In genomic region chr6:52952526-52952900, GRCm38 (mm10) we compare ENCODE assay signal across 15 mouse cellular contexts.
DNase-seq lines count a peak whose midpoint lies in the region; ATAC-seq lines count a peak whose summit lies in the region.
"Had no signal": no experiment of that assay in that cellular context is flagged by ENCODE, and none has a peak within 500 bp of the region (broad histone marks: within the 10 kb centered on the region; RNA-seq: fewer than 3 reads in every experiment).

No protein-coding gene starts in this region.

- no peak overlapping the region for H3K4me3 ChIP-seq in hindbrain, embryonic 10.5 days
- H3K4me3 ChIP-seq in hindbrain, embryonic 14.5 days (replicated peaks; ENCODE audit: low read length) = no peak overlapping the region
- H3K4me3 ChIP-seq in neural tube, embryonic 14.5 days (ENCODE audit: low read depth, low read length) = no peak overlapping the region
- H3K4me3 ChIP-seq: liver, embryonic 12.5 days; lung, embryonic 15.5 days had no signal

- peaks cover 21% of the 10 kb centered on the region for H3K4me1 ChIP-seq in hindbrain, embryonic 10.5 days (replicated peaks)
- peaks cover 4% of the 10 kb centered on the region for H3K4me1 ChIP-seq in hindbrain, embryonic 14.5 days (replicated peaks; ENCODE audit: control insufficient read depth, insufficient read depth, low read length)
- H3K4me1 ChIP-seq in neural tube, embryonic 14.5 days (ENCODE audit: control insufficient read depth, insufficient read depth, low read length) = no peaks in the 10 kb centered on the region
- H3K4me1 ChIP-seq: liver, embryonic 12.5 days had no signal

- no peak overlapping the region for H3K9ac ChIP-seq in hindbrain, embryonic 14.5 days
- H3K9ac ChIP-seq in neural tube, embryonic 14.5 days (replicated peaks; ENCODE audit: low read depth, low read length) = no peak overlapping the region
- H3K9ac ChIP-seq: liver, embryonic 12.5 days; lung, embryonic 15.5 days had no signal

- no peaks in the 10 kb centered on the region for H3K9me3 ChIP-seq in hindbrain, embryonic 10.5 days
- H3K9me3 ChIP-seq in hindbrain, embryonic 14.5 days (ENCODE audit: control insufficient read depth, low read length) = no peaks in the 10 kb centered on the region
- no peaks in the 10 kb centered on the region for H3K9me3 ChIP-seq in neural tube, embryonic 14.5 days (ENCODE audit: control insufficient read depth, low read length)
- H3K9me3 ChIP-seq: liver, embryonic 12.5 days; lung, embryonic 15.5 days had no signal

- no peaks in the 10 kb centered on the region for H3K36me3 ChIP-seq in hindbrain, embryonic 10.5 days
- H3K36me3 ChIP-seq in hindbrain, embryonic 14.5 days (replicated peaks; ENCODE audit: control insufficient read depth, insufficient read depth) = no peaks in the 10 kb centered on the region
- no peaks in the 10 kb centered on the region for H3K36me3 ChIP-seq in neural tube, embryonic 14.5 days (ENCODE audit: control insufficient read depth, insufficient read depth, low read length)
- H3K36me3 ChIP-seq: liver, embryonic 12.5 days; lung, embryonic 15.5 days had no signal

- ATAC-seq in hindbrain, embryonic 14.5 days (ENCODE audit: low FRiP score) = no peak
- ATAC-seq in neural tube, embryonic 14.5 days (ENCODE audit: low read depth) = peak; percentile 51; the same call in 1 of the 2 replicates
- ATAC-seq: liver, embryonic 12.5 days had no signal

- H3K4me2 ChIP-seq in hindbrain, embryonic 14.5 days (replicated peaks) = no peak overlapping the region
- H3K4me2 ChIP-seq in neural tube, embryonic 14.5 days (ENCODE audit: low read depth, low read length) = no peak overlapping the region
- H3K4me2 ChIP-seq: liver, embryonic 12.5 days; lung, embryonic 15.5 days had no signal

- H3K27ac ChIP-seq in hindbrain, embryonic 10.5 days = peak overlapping the region; percentile 23; the same call in 1 of the 2 replicates
- no peak overlapping the region for H3K27ac ChIP-seq in hindbrain, embryonic 14.5 days
- no peak overlapping the region for H3K27ac ChIP-seq in neural tube, embryonic 14.5 days (ENCODE audit: low read depth, low read length)
- H3K27ac ChIP-seq: lung, embryonic 15.5 days had no signal

- 53% methylated on average over 8 of the region's 8 CpGs for WGBS in hindbrain, embryonic 10.5 days
- WGBS in hindbrain, embryonic 14.5 days = 33% methylated on average over 8 of the region's 8 CpGs
- WGBS in neural tube, embryonic 14.5 days = 31% methylated on average over 8 of the region's 8 CpGs

- peak; percentile 24 to 32 for DNase-seq in cerebellum, postnatal 10 days
- DNase-seq in cerebellum, postnatal 36 days = no peak
- DNase-seq in hindbrain, embryonic 10.5 days (ENCODE audit: low spot score) = no peak
- DNase-seq in hindbrain, embryonic 14.5 days (ENCODE audit: low spot score) = no peak
- DNase-seq in neural tube, embryonic 10.5 days (ENCODE audit: extremely low spot score, low spot score) = no peak
- no peak for DNase-seq in thymus, postnatal 14 days
- DNase-seq in urinary bladder, postnatal 4 days (ENCODE audit: low spot score in 2 of 2) = no peak
- DNase-seq: adrenal gland, adult 8-10 months; kidney, adult 18-20 months; kidney, postnatal 36 days; right cerebral cortex, postnatal 14 days; thymus, adult 18-20 months had no signal

- H3K27me3 ChIP-seq in hindbrain, embryonic 10.5 days (ENCODE audit: insufficient read depth, poor library complexity, severe bottlenecking) = no peaks in the 10 kb centered on the region
- no peaks in the 10 kb centered on the region for H3K27me3 ChIP-seq in hindbrain, embryonic 14.5 days (ENCODE audit: control insufficient read depth, insufficient read depth, low read length)
- no peaks in the 10 kb centered on the region for H3K27me3 ChIP-seq in neural tube, embryonic 14.5 days (ENCODE audit: control insufficient read depth, insufficient read depth, low read length)
- H3K27me3 ChIP-seq: liver, embryonic 12.5 days; lung, embryonic 15.5 days had no signal

Comparison
In these comparisons a context has a peak if more than half of its experiments do, and no peak if none do; other contexts are left out.
1. DNase-seq: peak in cerebellum, postnatal 10 days (2 of 2); none in cerebellum, postnatal 36 days (0 of 2), hindbrain, embryonic 10.5 days (single experiment), hindbrain, embryonic 14.5 days (single experiment), neural tube, embryonic 10.5 days (single experiment), thymus, postnatal 14 days (single experiment) and urinary bladder, postnatal 4 days (0 of 2).